Mouse (Mus musculus) right cerebral cortex, adult 18-20 months (tissue): ENCODE measurements around the gene Prkar1b.

ENCODE experiments used
- DNase-seq: peaks from one replicate; pipeline ENCODE4 v3.0.0; 2022; ENCODE audit warnings: mixed read lengths

Gene Prkar1b

GRCm38 (mm10) chr5:138996322-138997073, 153.3 kb downstream of the Prkar1b start:
- DNase-seq = peak; percentile 61

GRCm38 (mm10) chr5:138995721-138996311, 154.0 kb downstream of the Prkar1b start:
- DNase-seq = peak; percentile 73

GRCm38 (mm10) chr5:138994786-138995720, 154.7 kb downstream of the Prkar1b start:
- peak; percentile 83 for DNase-seq

GRCm38 (mm10) chr5:138994108-138994785, 155.6 kb downstream of the Prkar1b start:
- peak; percentile 22 for DNase-seq

GRCm38 (mm10) chr5:138993371-138994107, 156.3 kb downstream of the Prkar1b start:
- no peak for DNase-seq

GRCm38 (mm10) chr5:138992611-138993370, 157.0 kb downstream of the Prkar1b start:
- peak; percentile 20 for DNase-seq

GRCm38 (mm10) chr5:138991734-138992133, 158.1 kb downstream of the Prkar1b start:
- no peak for DNase-seq

- DNase-seq = peak; percentile 15
These were observed 159.0 kb downstream of the Prkar1b start for GRCm38 (mm10) chr5:138990659-138991380.

GRCm38 (mm10) chr5:138989567-138989966, 160.2 kb downstream of the Prkar1b start:
- no peak for DNase-seq

- no peak for DNase-seq
These were observed 161.0 kb downstream of the Prkar1b start for GRCm38 (mm10) chr5:138988764-138989163.

GRCm38 (mm10) chr5:138987994-138988393, 161.8 kb downstream of the Prkar1b start:
- no peak for DNase-seq

GRCm38 (mm10) chr5:138981921-138982320, 167.9 kb downstream of the Prkar1b start:
- no peak for DNase-seq

GRCm38 (mm10) chr5:138980608-138981007, 169.2 kb downstream of the Prkar1b start:
- DNase-seq = no peak

- peak; percentile 65 for DNase-seq
These were observed 170.0 kb downstream of the Prkar1b start for GRCm38 (mm10) chr5:138979840-138980239.

GRCm38 (mm10) chr5:138977759-138978158, 172.0 kb downstream of the Prkar1b start:
- no peak for DNase-seq

- DNase-seq = no peak
These were observed 174.8 kb downstream of the Prkar1b start for GRCm38 (mm10) chr5:138974911-138975485.

- DNase-seq = no peak
These were observed 176.3 kb downstream of the Prkar1b start for GRCm38 (mm10) chr5:138973480-138973879.

- DNase-seq = no peak
These were observed 178.4 kb downstream of the Prkar1b start for GRCm38 (mm10) chr5:138971405-138971804.

GRCm38 (mm10) chr5:138970056-138970490, 179.7 kb downstream of the Prkar1b start:
- no peak for DNase-seq
